Mouse (Mus musculus) brain, embryonic 14.5 days (tissue): ENCODE measurements around the gene Cdc37. TPM values are rescaled to one million over a fixed set of nuclear protein-coding genes. Genes with fewer than 3 reads are reported as not detected.

Experiments used
- DNase-seq: peaks from one replicate; pipeline ENCODE4 v3.0.0-alpha.2; 2011; ENCODE audit warnings: low read depth
- CTCF ChIP-seq: fragments of 200-500 bp; IDR thresholded peaks from 2 replicates; pipeline ENCODE4 v1.5.1; 2012; ENCODE audit warnings: inconsistent platforms, mild to moderate bottlenecking, moderate library complexity, borderline replicate concordance; ENCODE audit not compliant: insufficient read depth, insufficient read length; ENCODE audit errors: extremely low read depth
- POLR2A ChIP-seq: fragments of 200-500 bp; IDR thresholded peaks from 2 replicates; pipeline ENCODE4 v1.6.1; 2012; ENCODE audit warnings: mild to moderate bottlenecking, inconsistent platforms, borderline replicate concordance; ENCODE audit not compliant: poor library complexity, insufficient read depth, insufficient read length, severe bottlenecking; ENCODE audit errors: extremely low read depth
- polyA plus RNA-seq: library from polyadenylated mRNA; depleted of rRNA; stranded (reverse); fragments of >200 nt; gene quantifications from 2 replicates; pipeline ENCODE4 v1.2.3, GENCODE M21; 2012

Gene Cdc37
- polyA plus RNA-seq, 1 experiment: 182 TPM

- TF ChIP-seq POLR2A: no peak
Measured at GRCm38 (mm10) chr9:21183905-21184413, 34.2 kb upstream of the Cdc37 start.

GRCm38 (mm10) chr9:21183421-21183820 lies 33.6 kb upstream of the Cdc37 start:
- no peak for TF ChIP-seq CTCF
- TF ChIP-seq POLR2A: no peak
- no peak for DNase-seq

More at GRCm38 (mm10) chr9:21183905-21184413, 34.2 kb upstream of the Cdc37 start:
- DNase-seq: no peak

- no peak for DNase-seq
Measured at GRCm38 (mm10) chr9:21181421-21182220, 31.8 kb upstream of the Cdc37 start.

GRCm38 (mm10) chr9:21180841-21181240 lies 31.1 kb upstream of the Cdc37 start:
- DNase-seq: no peak
- no peak for TF ChIP-seq POLR2A
- TF ChIP-seq CTCF: no peak

More at GRCm38 (mm10) chr9:21181421-21182220, 31.8 kb upstream of the Cdc37 start:
- no peak for TF ChIP-seq CTCF

GRCm38 (mm10) chr9:21180402-21180801 lies 30.6 kb upstream of the Cdc37 start:
- no peak for TF ChIP-seq CTCF
- TF ChIP-seq POLR2A: no peak
- no peak for DNase-seq

GRCm38 (mm10) chr9:21172364-21172763 lies 22.6 kb upstream of the Cdc37 start:
- TF ChIP-seq CTCF (no peak), POLR2A (no peak)
- no peak for DNase-seq

GRCm38 (mm10) chr9:21169157-21169556 lies 19.4 kb upstream of the Cdc37 start:
- no peak for DNase-seq
- no peak for TF ChIP-seq CTCF
- no peak for TF ChIP-seq POLR2A

GRCm38 (mm10) chr9:21168161-21169123 lies 18.7 kb upstream of the Cdc37 start:
- peak; percentile 74 for DNase-seq
- peak; percentile 90 for TF ChIP-seq CTCF
- no peak for TF ChIP-seq POLR2A

- TF ChIP-seq CTCF: no peak
- TF ChIP-seq POLR2A: no peak
- no peak for DNase-seq
Measured at GRCm38 (mm10) chr9:21167140-21168097, 17.6 kb upstream of the Cdc37 start.

- TF ChIP-seq POLR2A (no peak), CTCF (no peak)
- no peak for DNase-seq
Measured at GRCm38 (mm10) chr9:21166516-21166915, 16.7 kb upstream of the Cdc37 start.
